Mouse (Mus musculus) CH12.LX (cell line): ENCODE data around the gene Tmem221.

Experiments used
- CHD2 ChIP-seq: IDR thresholded peaks from 2 replicates; pipeline ENCODE4 v1.6.1; 2011; ENCODE audit warnings: low read length, improper control_type of control experiment
- CTCF ChIP-seq, 2 experiments: IDR thresholded peaks in 1 of 2; conservative IDR thresholded peaks in 1 of 2; 2 replicates each; pipeline ENCODE4 v1.5.1; 2011 to 2012; ENCODE audit warnings: low read depth in 2 of 2, low read length in 2 of 2, improper control_type of control experiment in 1 of 2, inconsistent platforms in 1 of 2, mild to moderate bottlenecking in 1 of 2, moderate library complexity in 1 of 2
- EP300 ChIP-seq: IDR thresholded peaks from 2 replicates; pipeline ENCODE4 v1.6.1; 2011; ENCODE audit warnings: low read length, improper control_type of control experiment
- IRF4 ChIP-seq: IDR thresholded peaks from 2 replicates; pipeline ENCODE4 v1.6.1; 2014; ENCODE audit warnings: low read depth, mild to moderate bottlenecking, inconsistent platforms, low read length, improper control_type of control experiment
- MAFK ChIP-seq: IDR thresholded peaks from 2 replicates; pipeline ENCODE4 v1.6.1; 2011; ENCODE audit warnings: low read length, improper control_type of control experiment; ENCODE audit not compliant: insufficient replicate concordance
- POLR2A ChIP-seq: IDR thresholded peaks from 2 replicates; pipeline ENCODE4 v1.6.1; 2011; ENCODE audit warnings: low read depth, mild to moderate bottlenecking, improper control_type of control experiment, low read length
- RCOR1 ChIP-seq: conservative IDR thresholded peaks from 2 replicates; pipeline ENCODE4 v1.6.1; 2012; ENCODE audit warnings: low read depth, mild to moderate bottlenecking, inconsistent platforms, low read length, improper control_type of control experiment
- TCF12 ChIP-seq: IDR thresholded peaks from 2 replicates; pipeline ENCODE4 v1.6.1; 2014; ENCODE audit warnings: low read depth, mild to moderate bottlenecking, inconsistent platforms, low read length, improper control_type of control experiment
- UBTF ChIP-seq: IDR thresholded peaks from 2 replicates; pipeline ENCODE4 v1.6.1; 2012; ENCODE audit warnings: low read depth, mild to moderate bottlenecking, inconsistent platforms, low read length, improper control_type of control experiment, moderate library complexity
- USF1 ChIP-seq: IDR thresholded peaks from 2 replicates; pipeline ENCODE4 v1.6.1; 2014; ENCODE audit warnings: low read depth, mild to moderate bottlenecking, inconsistent platforms, low read length, improper control_type of control experiment
- USF2 ChIP-seq: conservative IDR thresholded peaks from 2 replicates; pipeline ENCODE4 v1.6.1; 2011; ENCODE audit warnings: low read depth, low read length, improper control_type of control experiment

DNA sequence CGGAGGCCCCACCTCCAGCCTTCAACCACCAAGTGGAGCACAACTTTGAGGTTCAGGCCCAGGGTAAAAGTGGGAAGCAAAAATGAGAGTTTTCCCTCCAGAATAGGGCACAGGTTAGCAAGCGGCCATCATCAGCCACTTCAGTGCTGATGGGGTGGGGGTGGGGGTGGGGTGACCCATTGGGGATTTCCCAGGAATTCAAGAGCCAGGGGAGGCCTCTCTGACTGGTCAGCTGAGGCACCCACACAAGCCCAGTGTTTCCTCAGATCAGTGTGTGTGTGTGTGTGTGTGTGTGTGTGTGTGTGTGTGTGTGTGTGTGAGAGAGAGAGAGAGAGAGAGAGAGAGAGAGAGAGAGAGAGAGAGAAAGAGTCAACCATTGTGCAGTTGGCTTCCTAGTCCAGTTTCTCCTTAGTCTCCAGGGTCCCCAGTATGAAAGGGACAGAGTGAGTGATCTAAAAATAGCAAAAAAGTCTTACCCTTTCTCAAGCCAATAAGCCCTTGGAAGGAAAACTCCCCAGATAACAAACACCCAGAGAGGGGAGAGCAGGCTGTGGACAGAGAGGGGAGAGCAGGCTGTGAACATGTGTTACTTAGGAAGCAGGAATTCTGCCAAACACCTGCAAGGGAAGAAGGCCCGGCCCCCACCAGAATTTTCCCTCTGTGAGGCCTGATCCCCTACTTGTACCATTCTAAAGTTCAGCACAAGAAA is 31.4 kb downstream of the Tmem221 start:
- TF ChIP-seq MAFK = 0 out of 2 replicates have a peak, but pooled peaks have one; percentile 16
- no peak; the same call in 1 of the 2 replicates for TF ChIP-seq EP300
- TF ChIP-seq RCOR1 = no peak
- TF ChIP-seq USF1 = peak; percentile 10; the same call in 1 of the 2 replicates
- TF ChIP-seq UBTF = no peak
- 0 out of 2 replicates have a peak, but pooled peaks have one; percentile 17 for TF ChIP-seq TCF12
- TF ChIP-seq POLR2A = no peak
- no peak for TF ChIP-seq USF2
- TF ChIP-seq CTCF (conservative IDR thresholded peaks at IDR 0.05 in 1 of 2, IDR thresholded peaks at IDR 0.05 in 1 of 2; ENCODE audit: low read depth in 2 of 2, low read length in 2 of 2) = no peak
- peak; percentile 64; the same call in 1 of the 2 replicates for TF ChIP-seq CHD2
- peak; percentile 46; the same call in 1 of the 2 replicates for TF ChIP-seq IRF4
